Mouse (Mus musculus): ENCODE data around the gene H2afj. TPM values are rescaled to one million over a fixed set of nuclear protein-coding genes. Genes with fewer than 3 reads are reported as not detected.

H2afj gene
- total and polyA plus RNA-seq, 2 experiments from 2014 or later: 42.0 to 116 TPM

- DNase-seq (ENCODE audit: low spot score) (no peak), ATAC-seq (no peak)
- Histone ChIP-seq H3K4me3 (ENCODE audit: low read length) (no peak overlapping the region), H3K9me3 (ENCODE audit: low read length) (no peaks in the 10 kb centered on the region), H3K36me3 (ENCODE audit: insufficient read depth, low read length) (no peaks in the 10 kb centered on the region), H3K9ac (replicated peaks; ENCODE audit: low read length) (no peak overlapping the region), H3K4me1 (ENCODE audit: insufficient read depth, low read length) (no peaks in the 10 kb centered on the region), H3K4me2 (ENCODE audit: low read depth, low read length) (no peak overlapping the region), H3K27me3 (ENCODE audit: insufficient read depth, low read length) (no peaks in the 10 kb centered on the region), H3K27ac (no peak overlapping the region)
- 86% methylated on average over 8 of the region's 8 CpGs for WGBS
- TF ChIP-seq CTCF (IDR thresholded peaks at IDR 0.05; ENCODE audit: low read depth): no peak
These were observed 50.4 kb downstream of the H2afj start for GRCm38 (mm10) chr6:136858420-136858819.

Small RNAs within 50 kb of the gene (microRNA-seq; reads per million reads assigned to microRNA genes)
- 0 reads per million in 2 experiments for gene Gm44364

Other genes starting within 250 kb of the H2afj start
- 0.32 TPM in 1 of 2 replicates, not detected in the other for gene Plbd1, start 146.3 kb upstream of the H2afj start, total RNA-seq (2014; rRNA removed)
- 1.3 and 1.4 TPM in 2 replicates for gene Plbd1, start 146.3 kb upstream of the H2afj start, polyA plus RNA-seq (2015; fragmentation: Nextera tagmentation; extraction: Ambion mirVana)
- 0.50 and 0.52 TPM in 2 replicates for gene Gucy2c, start 26.5 kb upstream of the H2afj start, total RNA-seq (2014; rRNA removed)
- 0.28 and 0.45 TPM in 2 replicates for gene Gucy2c, start 26.5 kb upstream of the H2afj start, polyA plus RNA-seq (2015; fragmentation: Nextera tagmentation; extraction: Ambion mirVana)
- 80.5 and 164 TPM in 2 replicates for gene Hist4h4, start 3.8 kb upstream of the H2afj start, total RNA-seq (2014; rRNA removed)
- 0.39 and 0.47 TPM in 2 replicates for gene Hist4h4, start 3.8 kb upstream of the H2afj start, polyA plus RNA-seq (2015; fragmentation: Nextera tagmentation; extraction: Ambion mirVana)
- 0.50 and 1.2 TPM in 2 replicates for gene BC049715, start 19.4 kb downstream of the H2afj start, total RNA-seq (2014; rRNA removed)
- gene BC049715, start 19.4 kb downstream of the H2afj start, polyA plus RNA-seq (2015; fragmentation: Nextera tagmentation; extraction: Ambion mirVana): 2.8 and 4.2 TPM in 2 replicates
- gene Wbp11, start 20.0 kb downstream of the H2afj start, total RNA-seq (2014; rRNA removed): 37.1 and 39.4 TPM in 2 replicates
- gene Wbp11, start 20.0 kb downstream of the H2afj start, polyA plus RNA-seq (2015; fragmentation: Nextera tagmentation; extraction: Ambion mirVana): 78.1 and 81.2 TPM in 2 replicates
- 1.8 TPM in 2 replicates for gene Smco3, start 27.2 kb downstream of the H2afj start, total RNA-seq (2014; rRNA removed)
- 0.56 and 1.3 TPM in 2 replicates for gene Smco3, start 27.2 kb downstream of the H2afj start, polyA plus RNA-seq (2015; fragmentation: Nextera tagmentation; extraction: Ambion mirVana)
- gene Art4, start 49.5 kb downstream of the H2afj start, total RNA-seq (2014; rRNA removed): 0.37 and 0.43 TPM in 2 replicates
- gene Art4, start 49.5 kb downstream of the H2afj start, polyA plus RNA-seq (2015; fragmentation: Nextera tagmentation; extraction: Ambion mirVana): 0.25 and 0.34 TPM in 2 replicates
- 23.6 and 34.6 TPM in 2 replicates for gene Mgp, start 67.6 kb downstream of the H2afj start, total RNA-seq (2014; rRNA removed)
- 74.4 and 81.8 TPM in 2 replicates for gene Mgp, start 67.6 kb downstream of the H2afj start, polyA plus RNA-seq (2015; fragmentation: Nextera tagmentation; extraction: Ambion mirVana)
- not detected in 2 replicates for gene Erp27, start 113.9 kb downstream of the H2afj start, total RNA-seq (2014; rRNA removed)
- gene Erp27, start 113.9 kb downstream of the H2afj start, polyA plus RNA-seq (2015; fragmentation: Nextera tagmentation; extraction: Ambion mirVana): not detected in 2 replicates
- not detected in 2 replicates for gene Pde6h, start 115.6 kb downstream of the H2afj start, total RNA-seq (2014; rRNA removed)
- gene Pde6h, start 115.6 kb downstream of the H2afj start, polyA plus RNA-seq (2015; fragmentation: Nextera tagmentation; extraction: Ambion mirVana): 0.76 and 1.3 TPM in 2 replicates
- gene Arhgdib, start 133.7 kb downstream of the H2afj start, total RNA-seq (2014; rRNA removed): 7.2 and 12.8 TPM in 2 replicates
- 17.3 and 18.8 TPM in 2 replicates for gene Arhgdib, start 133.7 kb downstream of the H2afj start, polyA plus RNA-seq (2015; fragmentation: Nextera tagmentation; extraction: Ambion mirVana)

Measured in hindbrain, postnatal 0 days (tissue).